In genomic region chr3:78955364-78955763, GRCm38 (mm10) we compare ENCODE assay signal across 20 mouse cellular contexts.
"Had no signal": no experiment of that assay in that cellular context is flagged by ENCODE, and none has a peak within 500 bp of the region (broad histone marks: within the 10 kb centered on the region; RNA-seq: fewer than 3 reads in every experiment).

No protein-coding gene starts in this region.

- H3K4me2 ChIP-seq: lung, embryonic 14.5 days; midbrain, embryonic 12.5 days; neural tube, embryonic 13.5 days; neural tube, embryonic 15.5 days; stomach, embryonic 15.5 days had no signal

- H3K27ac ChIP-seq: midbrain, embryonic 10.5 days; midbrain, embryonic 12.5 days; neural tube, embryonic 13.5 days; neural tube, embryonic 15.5 days; stomach, embryonic 15.5 days; stomach, postnatal 0 days had no signal

- H3K4me1 ChIP-seq: midbrain, embryonic 10.5 days; midbrain, embryonic 12.5 days; neural tube, embryonic 13.5 days; neural tube, embryonic 15.5 days; stomach, embryonic 15.5 days had no signal

- ATAC-seq: midbrain, embryonic 16.5 days had no signal

- H3K36me3 ChIP-seq: midbrain, embryonic 10.5 days; midbrain, embryonic 12.5 days; neural tube, embryonic 13.5 days; neural tube, embryonic 15.5 days; stomach, embryonic 15.5 days had no signal

- DNase-seq: lung, adult 18-20 months; lung, embryonic 14.5 days; lung, postnatal 10 days; lung, postnatal 4 days; midbrain, embryonic 14.5 days; retina, postnatal 1 day; right cerebral cortex, adult 18-20 months; right cerebral cortex, postnatal 25 days; right cerebral cortex, postnatal 4 days; thymus, adult 2 months; thymus, postnatal 25 days; thymus, postnatal 4 days had no signal

- H3K27me3 ChIP-seq: midbrain, embryonic 12.5 days; neural tube, embryonic 13.5 days; neural tube, embryonic 15.5 days; stomach, embryonic 15.5 days had no signal

- H3K4me3 ChIP-seq: midbrain, embryonic 10.5 days; midbrain, embryonic 12.5 days; myocyte; neural tube, embryonic 13.5 days; neural tube, embryonic 15.5 days; stomach, embryonic 15.5 days had no signal

- H3K9me3 ChIP-seq: midbrain, embryonic 10.5 days; midbrain, embryonic 12.5 days; neural tube, embryonic 13.5 days; neural tube, embryonic 15.5 days; stomach, embryonic 15.5 days had no signal

- H3K9ac ChIP-seq: lung, embryonic 14.5 days; midbrain, embryonic 12.5 days; neural tube, embryonic 13.5 days; neural tube, embryonic 15.5 days; stomach, embryonic 15.5 days had no signal
